Mouse (Mus musculus) hindbrain, embryonic 13.5 days (tissue): ENCODE data around the gene Nxph1. TPM values are rescaled to one million over a fixed set of nuclear protein-coding genes. Genes with fewer than 3 reads are reported as not detected.

Source experiments
- ATAC-seq: fragments of 200-750 bp; cut with Nextera tagmentation; 2 replicates; pipeline ENCODE4 v1.8.0; 2017; ENCODE audit warnings: moderate TSS enrichment; ENCODE audit not compliant: low FRiP score
- H3K27ac ChIP-seq: fragments of 300-500 bp; sonication (generic); 2 replicates; pipeline ENCODE4 v1.5.1; 2015; ENCODE audit warnings: inconsistent platforms, mild to moderate bottlenecking, moderate library complexity
- H3K27me3 ChIP-seq: fragments of 300-500 bp; sonication (generic); 2 replicates; pipeline ENCODE4 v1.6.1; 2015; ENCODE audit warnings: mild to moderate bottlenecking, inconsistent platforms
- H3K36me3 ChIP-seq: fragments of 300-500 bp; sonication (generic); 2 replicates; pipeline ENCODE4 v1.6.1; 2015; ENCODE audit warnings: mild to moderate bottlenecking, inconsistent platforms
- H3K4me1 ChIP-seq: fragments of 300-500 bp; sonication (generic); replicated peaks from 2 replicates; pipeline ENCODE4 v1.6.1; 2015; ENCODE audit warnings: inconsistent platforms
- H3K4me2 ChIP-seq: fragments of 300-500 bp; sonication (generic); 2 replicates; pipeline ENCODE4 v1.6.1; 2015; ENCODE audit warnings: inconsistent platforms, mild to moderate bottlenecking, moderate library complexity
- H3K4me3 ChIP-seq: fragments of 300-500 bp; sonication (generic); 2 replicates; pipeline ENCODE4 v1.5.1; 2015; ENCODE audit warnings: mild to moderate bottlenecking, inconsistent platforms
- H3K9ac ChIP-seq: fragments of 300-500 bp; sonication (generic); 2 replicates; pipeline ENCODE4 v1.6.1; 2015; ENCODE audit warnings: mild to moderate bottlenecking, inconsistent platforms
- H3K9me3 ChIP-seq: fragments of 300-500 bp; sonication (generic); 2 replicates; pipeline ENCODE4 v1.6.1; 2016; ENCODE audit warnings: inconsistent platforms
- WGBS: fragments of 180-500 bp; shearing (Covaris S2); methylation state at CpG from one replicate; pipeline ENCODE4 v1.1.7; 2015; 5-methylcytosine and 5-hydroxymethylcytosine counted together
- polyA plus RNA-seq: library from polyadenylated mRNA; unstranded; fragments of >200 nt; fragmentation: Nextera tagmentation; extraction: Ambion mirVana; gene quantifications from 2 replicates; pipeline ENCODE4 v1.2.1, GENCODE M21; 2015

The Nxph1 gene
- polyA plus RNA-seq, 1 experiment from 2014 or later = 73.9 TPM

- Histone ChIP-seq H3K4me2 (peak overlapping the region; percentile 84), H3K4me3 (peak overlapping the region; percentile 64), H3K4me1 (peaks cover 51% of the 10 kb centered on the region), H3K9me3 (no peaks in the 10 kb centered on the region), H3K27ac (peak overlapping the region; percentile 95), H3K36me3 (no peaks in the 10 kb centered on the region), H3K9ac (peak overlapping the region; percentile 85), H3K27me3 (peaks cover 81% of the 10 kb centered on the region)
- under 1% methylated on average over 26 of the region's 26 CpGs for WGBS
- no peak for ATAC-seq
These were observed 2.5 kb downstream of the Nxph1 start for GRCm38 (mm10) chr6:8950611-8951325.

GRCm38 (mm10) chr6:8951326-8951695 lies 3.1 kb downstream of the Nxph1 start:
- Histone ChIP-seq H3K4me2 (peak overlapping the region; percentile 84), H3K27ac (peak overlapping the region; percentile 95), H3K9ac (peak overlapping the region; percentile 85), H3K36me3 (no peaks in the 10 kb centered on the region), H3K27me3 (peaks cover 79% of the 10 kb centered on the region), H3K4me1 (peaks cover 56% of the 10 kb centered on the region), H3K4me3 (peak overlapping the region; percentile 64), H3K9me3 (no peaks in the 10 kb centered on the region)
- WGBS = under 1% methylated on average over 24 of the region's 24 CpGs
- ATAC-seq = peak; percentile 43

- 14% methylated on average over 15 of the region's 15 CpGs for WGBS
- Histone ChIP-seq H3K4me1 (peaks cover 64% of the 10 kb centered on the region), H3K4me3 (peak overlapping the region; percentile 64), H3K27me3 (peaks cover 78% of the 10 kb centered on the region), H3K9ac (peak overlapping the region; percentile 85), H3K27ac (peak overlapping the region; percentile 95), H3K36me3 (no peaks in the 10 kb centered on the region), H3K4me2 (peak overlapping the region; percentile 84), H3K9me3 (no peaks in the 10 kb centered on the region)
- ATAC-seq = no peak
These were observed 3.8 kb downstream of the Nxph1 start for GRCm38 (mm10) chr6:8951884-8952590.

- under 1% methylated on average over 35 of the region's 35 CpGs for WGBS
- H3K36me3 ChIP-seq = no peaks in the 10 kb centered on the region
- peak overlapping the region; percentile 63 for H3K4me2 ChIP-seq
- H3K27me3 ChIP-seq = peaks cover 64% of the 10 kb centered on the region
- H3K9ac ChIP-seq = peak overlapping the region; percentile 66
- no peaks in the 10 kb centered on the region for H3K9me3 ChIP-seq
- peak overlapping the region; percentile 75 for H3K27ac ChIP-seq
- H3K4me1 ChIP-seq = peaks cover 51% of the 10 kb centered on the region
- ATAC-seq = no peak
- H3K4me3 ChIP-seq = peak overlapping the region; percentile 40
These were observed 7.7 kb downstream of the Nxph1 start for GRCm38 (mm10) chr6:8955817-8956529.

- ATAC-seq = peak; percentile 78
- Histone ChIP-seq H3K4me1 (peaks cover 43% of the 10 kb centered on the region), H3K27me3 (peaks cover 54% of the 10 kb centered on the region), H3K27ac (peak overlapping the region; percentile 75), H3K4me3 (peak overlapping the region; percentile 40), H3K4me2 (peak overlapping the region; percentile 63), H3K9me3 (no peaks in the 10 kb centered on the region), H3K36me3 (no peaks in the 10 kb centered on the region), H3K9ac (peak overlapping the region; percentile 66)
- whole genome bisulfite sequencing = under 1% methylated on average over 25 of the region's 25 CpGs
These were observed 8.7 kb downstream of the Nxph1 start for GRCm38 (mm10) chr6:8956743-8957528.

- H3K4me1 ChIP-seq = peaks cover 43% of the 10 kb centered on the region
- no peaks in the 10 kb centered on the region for H3K9me3 ChIP-seq
- H3K27ac ChIP-seq = peak overlapping the region; percentile 75
- peak overlapping the region; percentile 66 for H3K9ac ChIP-seq
- ATAC-seq = peak; percentile 16; the same call in 1 of the 2 replicates
- under 1% methylated on average over 15 of the region's 15 CpGs for WGBS
- H3K4me2 ChIP-seq = peak overlapping the region; percentile 63
- H3K36me3 ChIP-seq = no peaks in the 10 kb centered on the region
- H3K4me3 ChIP-seq = peak overlapping the region; percentile 40
- H3K27me3 ChIP-seq = peaks cover 51% of the 10 kb centered on the region
These were observed 9.3 kb downstream of the Nxph1 start for GRCm38 (mm10) chr6:8957529-8957887.

GRCm38 (mm10) chr6:8958081-8958919 lies 10.1 kb downstream of the Nxph1 start:
- H3K4me3 ChIP-seq = peak overlapping the region; percentile 40
- no peaks in the 10 kb centered on the region for H3K36me3 ChIP-seq
- H3K9me3 ChIP-seq = no peaks in the 10 kb centered on the region
- H3K27ac ChIP-seq = peak overlapping the region; percentile 75
- H3K9ac ChIP-seq = peak overlapping the region; percentile 66
- H3K4me1 ChIP-seq = peaks cover 43% of the 10 kb centered on the region
- peak; percentile 85 for ATAC-seq
- WGBS = 2% methylated on average over 28 of the region's 28 CpGs
- H3K4me2 ChIP-seq = peak overlapping the region; percentile 63
- peaks cover 44% of the 10 kb centered on the region for H3K27me3 ChIP-seq

GRCm38 (mm10) chr6:8959810-8960209 lies 11.6 kb downstream of the Nxph1 start:
- H3K27me3 ChIP-seq = peaks cover 31% of the 10 kb centered on the region
- H3K4me1 ChIP-seq = peaks cover 37% of the 10 kb centered on the region
- no peaks in the 10 kb centered on the region for H3K36me3 ChIP-seq
- ATAC-seq = no peak
- 84% methylated on average over 4 of the region's 4 CpGs for WGBS
- H3K4me3 ChIP-seq = no peak overlapping the region
- H3K4me2 ChIP-seq = no peak overlapping the region
- no peaks in the 10 kb centered on the region for H3K9me3 ChIP-seq
- H3K9ac ChIP-seq = no peak overlapping the region
- no peak overlapping the region for H3K27ac ChIP-seq

- Histone ChIP-seq H3K4me3 (no peak overlapping the region), H3K27ac (no peak overlapping the region), H3K4me1 (no peaks in the 10 kb centered on the region), H3K9me3 (no peaks in the 10 kb centered on the region), H3K36me3 (no peaks in the 10 kb centered on the region), H3K9ac (no peak overlapping the region), H3K27me3 (no peaks in the 10 kb centered on the region), H3K4me2 (no peak overlapping the region)
- no peak for ATAC-seq
- 67% methylated on average over 2 of the region's 2 CpGs for WGBS
These were observed 22.3 kb downstream of the Nxph1 start for GRCm38 (mm10) chr6:8970576-8970975.

- Histone ChIP-seq H3K4me1 (peaks cover 15% of the 10 kb centered on the region), H3K27me3 (no peaks in the 10 kb centered on the region), H3K27ac (0 out of 2 replicates have a peak overlapping the region, but pooled peaks have one; percentile 48), H3K4me3 (no peak overlapping the region), H3K9me3 (no peaks in the 10 kb centered on the region), H3K36me3 (no peaks in the 10 kb centered on the region), H3K4me2 (no peak overlapping the region), H3K9ac (no peak overlapping the region)
- 12% methylated on average over 4 of the region's 4 CpGs for WGBS
- peak; percentile 79 for ATAC-seq
These were observed 31.1 kb downstream of the Nxph1 start for GRCm38 (mm10) chr6:8979237-8979871.
